Mouse (Mus musculus) heart, embryonic 10.5 days (tissue): Measurements from ENCODE around the gene Celf2. TPM values are rescaled to one million over a fixed set of nuclear protein-coding genes. Genes with fewer than 3 reads are reported as not detected.
"Not testable (repeated sequence)": the region's sequence is repeated elsewhere in the genome, so short reads cannot be mapped to it uniquely, and the experiment has no call there.

ENCODE experiments used
- DNase-seq: peaks from one replicate; pipeline ENCODE4 v3.0.0-alpha.2; 2017; ENCODE audit warnings: low spot score
- H3K27ac ChIP-seq: fragments of 300-500 bp; sonication (generic); 2 replicates; pipeline ENCODE4 v1.5.1; 2016; ENCODE audit warnings: mild to moderate bottlenecking
- H3K27me3 ChIP-seq: fragments of 300-500 bp; sonication (generic); 2 replicates; pipeline ENCODE4 v1.6.1; 2016; ENCODE audit warnings: mild to moderate bottlenecking; ENCODE audit not compliant: poor library complexity, insufficient read depth, severe bottlenecking
- H3K36me3 ChIP-seq: fragments of 300-500 bp; sonication (generic); 2 replicates; pipeline ENCODE4 v1.6.1; 2016; ENCODE audit warnings: mild to moderate bottlenecking, moderate library complexity
- H3K4me1 ChIP-seq: fragments of 300-500 bp; sonication (generic); 2 replicates; pipeline ENCODE4 v1.6.1; 2016; ENCODE audit warnings: mild to moderate bottlenecking
- H3K4me3 ChIP-seq: fragments of 300-500 bp; sonication (generic); 2 replicates; pipeline ENCODE4 v1.5.1; 2016; ENCODE audit warnings: mild to moderate bottlenecking, moderate library complexity
- H3K9me3 ChIP-seq: fragments of 300-500 bp; sonication (generic); 2 replicates; pipeline ENCODE4 v1.6.1; 2016; ENCODE audit warnings: mild to moderate bottlenecking, moderate library complexity
- WGBS: fragments of 180-500 bp; shearing (Covaris S2); methylation state at CpG from one replicate; pipeline ENCODE4 v1.1.7; 2016; 5-methylcytosine and 5-hydroxymethylcytosine counted together
- polyA plus RNA-seq: library from polyadenylated mRNA; unstranded; fragments of >200 nt; fragmentation: Nextera tagmentation; extraction: Ambion mirVana; gene quantifications from 2 replicates; pipeline ENCODE4 v1.2.1, GENCODE M21; 2016

Gene Celf2
- polyA plus RNA-seq, 1 experiment from 2014 or later, result 38.2 TPM

- Histone ChIP-seq H3K4me3 (no peak overlapping the region), H3K27ac (no peak overlapping the region), H3K9me3 (no peaks in the 10 kb centered on the region), H3K27me3 (no peaks in the 10 kb centered on the region), H3K4me1 (no peaks in the 10 kb centered on the region), H3K36me3 (no peaks in the 10 kb centered on the region)
- 88% methylated on average over 1 of the region's 1 CpGs for WGBS
- DNase-seq, result no peak
Observed at GRCm38 (mm10) chr2:7309324-7309723, 200.0 kb downstream of the Celf2 start.

DNA sequence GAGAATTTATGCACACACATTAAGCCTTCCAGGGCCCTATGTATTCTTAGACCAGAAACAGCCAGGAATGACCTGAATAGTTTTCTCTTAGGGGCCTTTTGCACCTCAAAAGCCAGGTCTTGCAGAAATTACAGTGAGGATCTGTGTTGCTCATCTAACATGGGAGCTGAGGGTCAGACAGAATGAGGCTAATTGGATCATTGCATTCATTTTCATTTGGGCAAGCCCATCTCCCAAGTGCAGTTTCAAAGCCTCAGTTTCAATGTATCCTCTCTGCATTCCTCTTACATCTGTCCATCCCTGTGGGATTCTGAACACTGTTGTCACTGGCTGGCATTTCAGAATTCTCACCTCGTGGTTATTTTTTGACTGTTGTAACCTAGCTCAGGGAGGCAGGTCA, 200.6 kb downstream of the Celf2 start:
- Histone ChIP-seq H3K9me3 (no peaks in the 10 kb centered on the region), H3K4me3 (no peak overlapping the region), H3K27ac (no peak overlapping the region), H3K27me3 (no peaks in the 10 kb centered on the region), H3K36me3 (no peaks in the 10 kb centered on the region), H3K4me1 (no peaks in the 10 kb centered on the region)
- no peak for DNase-seq
- 85% methylated on average over 1 of the region's 1 CpGs for WGBS

- no peak overlapping the region for H3K4me3 ChIP-seq
- 85% methylated on average over 3 of the region's 3 CpGs for WGBS
- H3K27me3 ChIP-seq, result no peaks in the 10 kb centered on the region
- H3K27ac ChIP-seq, result no peak overlapping the region
- H3K9me3 ChIP-seq, result no peaks in the 10 kb centered on the region
- H3K36me3 ChIP-seq, result no peaks in the 10 kb centered on the region
- DNase-seq, result no peak
- H3K4me1 ChIP-seq, result no peaks in the 10 kb centered on the region
Observed at GRCm38 (mm10) chr2:7287434-7287833, 221.9 kb downstream of the Celf2 start.

GRCm38 (mm10) chr2:7273214-7273613, 236.1 kb downstream of the Celf2 start:
- H3K27ac ChIP-seq, result no peak overlapping the region
- WGBS, result 70% methylated on average over 4 of the region's 4 CpGs
- H3K36me3 ChIP-seq, result no peaks in the 10 kb centered on the region
- H3K4me3 ChIP-seq, result no peak overlapping the region
- no peak for DNase-seq
- no peaks in the 10 kb centered on the region for H3K4me1 ChIP-seq
- no peaks in the 10 kb centered on the region for H3K9me3 ChIP-seq
- no peaks in the 10 kb centered on the region for H3K27me3 ChIP-seq

- no peak overlapping the region for H3K27ac ChIP-seq
- H3K4me1 ChIP-seq, result no peaks in the 10 kb centered on the region
- WGBS, result 78% methylated on average over 7 of the region's 7 CpGs
- no peaks in the 10 kb centered on the region for H3K36me3 ChIP-seq
- no peak overlapping the region for H3K4me3 ChIP-seq
- DNase-seq, result no peak
- no peaks in the 10 kb centered on the region for H3K9me3 ChIP-seq
- H3K27me3 ChIP-seq, result no peaks in the 10 kb centered on the region
Observed at GRCm38 (mm10) chr2:7270051-7270450, 239.3 kb downstream of the Celf2 start.

DNA sequence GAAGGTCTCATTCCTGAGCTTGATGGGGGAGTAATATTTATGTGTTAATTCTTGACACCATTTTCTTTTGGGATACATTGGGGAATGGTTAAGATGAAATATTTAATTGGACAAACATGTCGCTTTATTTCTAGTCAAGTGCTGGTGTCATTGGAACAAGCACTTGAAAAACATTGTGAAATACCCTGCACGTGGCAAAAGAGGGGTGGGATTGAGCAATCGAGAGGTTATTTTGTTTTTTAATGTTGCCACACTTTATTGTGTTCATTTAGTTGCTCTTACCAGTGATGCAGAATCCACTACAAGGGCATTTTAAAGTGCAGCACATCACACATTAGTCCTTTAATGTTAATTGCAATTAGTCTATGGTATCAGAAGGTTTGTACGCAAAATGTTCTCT, 242.2 kb downstream of the Celf2 start:
- DNase-seq, result no peak
- no peak overlapping the region for H3K27ac ChIP-seq
- 86% methylated on average over 4 of the region's 4 CpGs for WGBS
- no peaks in the 10 kb centered on the region for H3K27me3 ChIP-seq
- H3K4me1 ChIP-seq, result no peaks in the 10 kb centered on the region
- no peaks in the 10 kb centered on the region for H3K36me3 ChIP-seq
- H3K4me3 ChIP-seq, result no peak overlapping the region
- H3K9me3 ChIP-seq, result no peaks in the 10 kb centered on the region

- not testable (repeated sequence) for H3K36me3 ChIP-seq, H3K9me3 ChIP-seq, H3K4me1 ChIP-seq, H3K4me3 ChIP-seq, DNase-seq, H3K27ac ChIP-seq, H3K27me3 ChIP-seq
Observed at GRCm38 (mm10) chr2:7262668-7263067, 246.7 kb downstream of the Celf2 start.

DNA sequence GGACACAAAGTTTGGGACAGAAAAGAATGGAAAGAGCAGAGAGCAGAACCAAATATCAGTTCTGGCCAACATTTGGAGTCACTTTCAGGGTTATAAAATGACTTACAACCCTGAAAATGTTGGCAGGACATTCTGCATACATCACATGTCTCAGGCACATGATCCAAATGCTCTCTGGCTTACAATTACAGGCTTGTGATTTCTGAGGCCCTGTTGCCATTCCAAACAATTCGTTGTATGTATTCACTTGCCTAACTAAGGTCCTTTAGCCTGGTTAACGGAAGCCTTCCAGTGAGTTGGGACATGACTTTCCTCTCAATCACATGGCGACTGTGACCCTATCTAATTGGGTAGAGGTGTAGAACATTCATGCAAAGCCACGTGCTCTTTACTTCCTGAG, 249.2 kb downstream of the Celf2 start:
- Histone ChIP-seq H3K4me1 (no peaks in the 10 kb centered on the region), H3K27ac (no peak overlapping the region), H3K36me3 (no peaks in the 10 kb centered on the region), H3K27me3 (no peaks in the 10 kb centered on the region), H3K4me3 (no peak overlapping the region), H3K9me3 (no peaks in the 10 kb centered on the region)
- WGBS, result 76% methylated on average over 4 of the region's 4 CpGs
- no peak for DNase-seq

GRCm38 (mm10) chr2:7259616-7260015, 249.7 kb downstream of the Celf2 start:
- Histone ChIP-seq H3K27ac (no peak overlapping the region), H3K4me3 (no peak overlapping the region), H3K27me3 (no peaks in the 10 kb centered on the region), H3K36me3 (no peaks in the 10 kb centered on the region), H3K4me1 (no peaks in the 10 kb centered on the region), H3K9me3 (no peaks in the 10 kb centered on the region)
- DNase-seq, result no peak
- WGBS, result 85% methylated on average over 4 of the region's 4 CpGs

DNA sequence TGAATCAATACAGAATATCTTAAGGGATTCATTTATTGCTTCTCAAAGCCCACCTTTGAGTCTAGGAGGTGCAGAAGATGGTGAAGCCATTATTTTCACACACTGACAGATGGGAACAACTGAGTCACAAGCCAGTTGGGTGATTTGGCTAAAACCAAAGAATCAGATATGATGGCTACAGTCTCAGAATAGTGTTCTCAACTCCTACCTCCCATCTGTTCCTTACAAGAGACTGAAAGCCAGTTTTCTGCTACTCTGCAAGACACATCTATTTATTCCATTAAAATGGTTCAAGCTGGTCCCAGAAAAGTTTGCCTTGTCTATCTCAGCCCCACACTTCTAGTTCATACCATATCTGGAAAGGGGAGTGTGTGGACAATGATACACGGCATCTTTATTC, 253.3 kb downstream of the Celf2 start:
- Histone ChIP-seq H3K36me3 (no peaks in the 10 kb centered on the region), H3K9me3 (no peaks in the 10 kb centered on the region), H3K4me1 (no peaks in the 10 kb centered on the region), H3K4me3 (no peak overlapping the region), H3K27me3 (no peaks in the 10 kb centered on the region), H3K27ac (no peak overlapping the region)
- no peak for DNase-seq
- 68% methylated on average over 1 of the region's 1 CpGs for WGBS

- Histone ChIP-seq H3K4me3 (no peak overlapping the region), H3K4me1 (no peaks in the 10 kb centered on the region), H3K9me3 (no peaks in the 10 kb centered on the region), H3K36me3 (no peaks in the 10 kb centered on the region), H3K27ac (no peak overlapping the region), H3K27me3 (no peaks in the 10 kb centered on the region)
- DNase-seq, result no peak
- 79% methylated on average over 3 of the region's 3 CpGs for WGBS
Observed at GRCm38 (mm10) chr2:7255386-7255785, 254.0 kb downstream of the Celf2 start.

DNA sequence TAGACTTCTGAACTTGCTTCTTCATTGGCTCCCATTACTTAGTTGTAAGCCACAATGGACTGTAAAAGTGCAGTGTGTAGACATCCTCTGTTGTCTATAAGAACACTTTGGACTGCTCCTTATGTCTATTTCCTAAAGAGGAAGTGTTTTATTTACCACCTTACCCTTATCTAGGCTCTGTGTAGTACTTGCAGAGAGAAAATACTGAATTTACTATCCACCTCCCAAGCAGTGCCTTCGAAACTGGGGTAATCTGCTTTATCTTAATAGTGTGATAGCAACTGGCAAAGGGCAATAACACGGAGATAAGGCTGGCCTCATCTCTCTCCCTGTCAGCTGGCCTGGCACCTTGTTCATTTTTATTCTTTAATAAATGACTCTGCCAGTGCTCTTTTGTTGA, 259.0 kb downstream of the Celf2 start:
- Histone ChIP-seq H3K4me1 (no peaks in the 10 kb centered on the region), H3K27ac (no peak overlapping the region), H3K4me3 (no peak overlapping the region), H3K9me3 (no peaks in the 10 kb centered on the region), H3K36me3 (no peaks in the 10 kb centered on the region), H3K27me3 (no peaks in the 10 kb centered on the region)
- no peak for DNase-seq
- WGBS, result 25% methylated on average over 2 of the region's 2 CpGs

- Histone ChIP-seq H3K4me1 (no peaks in the 10 kb centered on the region), H3K36me3 (no peaks in the 10 kb centered on the region), H3K27ac (no peak overlapping the region), H3K4me3 (no peak overlapping the region), H3K27me3 (no peaks in the 10 kb centered on the region), H3K9me3 (no peaks in the 10 kb centered on the region)
- DNase-seq, result no peak
Observed at GRCm38 (mm10) chr2:7249002-7249401, 260.4 kb downstream of the Celf2 start.

DNA sequence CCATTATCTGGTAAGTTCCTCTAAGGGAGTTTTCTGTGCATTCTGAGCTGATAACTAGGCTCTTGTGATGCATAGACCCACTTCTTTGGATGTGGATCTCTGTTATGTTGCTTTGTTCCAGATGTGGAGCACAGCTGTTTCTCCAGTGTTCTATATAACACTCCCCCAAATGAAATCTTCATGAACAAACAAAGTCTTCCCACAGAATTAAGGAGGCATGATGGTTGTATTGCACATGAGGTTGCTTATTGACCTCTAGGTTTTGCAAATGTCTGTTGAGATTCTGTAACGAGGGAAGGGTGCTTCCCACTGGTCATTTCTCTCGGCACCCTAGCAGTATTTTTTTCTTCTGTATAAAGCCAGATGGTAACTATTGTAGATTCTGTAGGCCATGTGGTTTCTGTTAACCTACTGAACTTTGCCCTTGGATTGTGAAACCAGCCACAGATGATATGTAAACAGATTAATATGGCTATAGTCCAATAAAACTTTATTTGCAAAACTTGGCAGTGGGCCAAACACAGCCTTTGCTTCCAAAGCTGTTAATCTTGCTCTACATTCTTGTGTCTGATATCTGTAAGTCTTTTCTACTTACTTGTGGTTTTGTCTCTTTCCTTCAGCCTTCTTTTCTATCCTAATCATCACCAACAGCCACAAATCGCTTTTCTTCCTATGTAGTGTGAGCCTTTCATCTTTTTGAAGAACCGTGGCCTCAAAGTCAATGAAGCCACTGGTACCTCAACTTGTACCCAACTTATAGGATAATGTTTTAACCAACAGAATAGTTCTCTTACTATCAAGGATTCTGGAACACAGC, 263.2 kb downstream of the Celf2 start:
- Histone ChIP-seq H3K36me3 (no peaks in the 10 kb centered on the region), H3K9me3 (no peaks in the 10 kb centered on the region), H3K4me1 (no peaks in the 10 kb centered on the region), H3K4me3 (no peak overlapping the region), H3K27me3 (no peaks in the 10 kb centered on the region), H3K27ac (no peak overlapping the region)
- DNase-seq, result no peak
- 56% methylated on average over 4 of the region's 4 CpGs for WGBS
